ENCODE assay signal across 26 mouse cellular contexts in the genomic region with DNA sequence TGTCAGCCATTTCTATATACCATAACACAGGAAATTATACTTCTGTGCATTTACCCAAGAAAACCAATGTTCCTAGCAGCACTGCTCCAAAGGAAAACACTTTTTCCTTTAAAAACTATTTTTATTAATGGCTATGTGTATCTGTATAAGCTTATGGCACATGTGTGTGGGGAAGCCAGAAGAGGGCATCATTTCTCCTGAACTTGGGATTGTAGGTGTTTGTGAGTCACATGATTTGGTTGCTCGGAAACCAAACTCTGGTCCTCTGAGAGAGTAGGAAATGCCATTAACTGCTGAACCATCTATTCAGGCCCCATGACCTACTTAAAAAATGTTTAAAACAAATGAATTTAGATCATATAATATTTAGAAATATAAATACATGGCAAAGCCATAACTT. TPM values are rescaled to one million over a fixed set of nuclear protein-coding genes. Genes with fewer than 3 reads are reported as not detected.
A peak's percentile ranks its signal among the peaks of the same experiment; 100 is the strongest.
DNase-seq lines count a peak whose midpoint lies in the region; ATAC-seq and TF ChIP-seq lines count a peak whose summit lies in the region.
"Had no signal": no experiment of that assay in that cellular context is flagged by ENCODE, and none has a peak within 500 bp of the region (broad histone marks: within the 10 kb centered on the region; RNA-seq: fewer than 3 reads in every experiment).

No protein-coding gene starts in this region.

- 78% methylated on average over 1 of the region's 1 CpGs for WGBS in midbrain, postnatal 0 days
- 81% methylated on average over 1 of the region's 1 CpGs for WGBS in midbrain, embryonic 15.5 days
- 90% methylated on average over 1 of the region's 1 CpGs for WGBS in stomach, postnatal 0 days
- WGBS in forebrain, embryonic 10.5 days: 80% methylated on average over 1 of the region's 1 CpGs

- H3K4me1 ChIP-seq in midbrain, postnatal 0 days (ENCODE audit: insufficient read depth, low read length): no peaks in the 10 kb centered on the region
- H3K4me1 ChIP-seq in midbrain, embryonic 15.5 days: no peaks in the 10 kb centered on the region
- H3K4me1 ChIP-seq in stomach, postnatal 0 days (replicated peaks; ENCODE audit: control insufficient read depth, insufficient read depth): no peaks in the 10 kb centered on the region
- no peaks in the 10 kb centered on the region for H3K4me1 ChIP-seq in forebrain, embryonic 10.5 days
- H3K4me1 ChIP-seq: forebrain, embryonic 15.5 days; hindbrain, embryonic 15.5 days had no signal

- no peak overlapping the region for H3K4me2 ChIP-seq in midbrain, postnatal 0 days (ENCODE audit: low read depth, low read length, poor library complexity, severe bottlenecking)
- no peak overlapping the region for H3K4me2 ChIP-seq in midbrain, embryonic 15.5 days
- no peak overlapping the region for H3K4me2 ChIP-seq in stomach, postnatal 0 days (replicated peaks; ENCODE audit: low read depth)
- H3K4me2 ChIP-seq: forebrain, embryonic 15.5 days; heart, embryonic 13.5 days; hindbrain, embryonic 15.5 days had no signal

- peak; percentile 28 for TF ChIP-seq CTCF in midbrain, postnatal 0 days (IDR thresholded peaks at IDR 0.05)
- TF ChIP-seq CTCF in stomach, postnatal 0 days (IDR thresholded peaks at IDR 0.05; ENCODE audit: low read depth): 0 out of 2 replicates have a peak, but pooled peaks have one; percentile 12

- no peak for ATAC-seq in midbrain, postnatal 0 days (ENCODE audit: low FRiP score)
- no peak for ATAC-seq in midbrain, embryonic 15.5 days (replicated peaks)
- ATAC-seq in stomach, postnatal 0 days (ENCODE audit: low FRiP score, low TSS enrichment): no peak
- ATAC-seq: CD4-positive, CD25-positive, alpha-beta regulatory T cell, adult 4 months; forebrain, embryonic 15.5 days had no signal

- H3K4me3 ChIP-seq in midbrain, postnatal 0 days (ENCODE audit: low read depth, low read length): no peak overlapping the region
- no peak overlapping the region for H3K4me3 ChIP-seq in midbrain, embryonic 15.5 days
- no peak overlapping the region for H3K4me3 ChIP-seq in stomach, postnatal 0 days (ENCODE audit: low read depth, low read length)
- no peak overlapping the region for H3K4me3 ChIP-seq in forebrain, embryonic 10.5 days
- H3K4me3 ChIP-seq: forebrain, embryonic 15.5 days; heart, embryonic 13.5 days; hindbrain, embryonic 15.5 days had no signal

- peak; percentile 20 for DNase-seq in embryo, embryonic 10.5 days (ENCODE audit: low spot score)
- DNase-seq in embryo, embryonic 9.5 days (ENCODE audit: extremely low spot score): no peak
- DNase-seq in midbrain, postnatal 0 days (ENCODE audit: low spot score): peak; percentile 15
- DNase-seq in NIH3T3 (ENCODE audit: low read depth): peak; percentile 21
- no peak for DNase-seq in stomach, postnatal 0 days (ENCODE audit: low spot score)
- DNase-seq in adrenal gland, postnatal 25 days: no peak
- DNase-seq in forebrain, embryonic 10.5 days (ENCODE audit: extremely low spot score, low spot score): no peak
- DNase-seq: adrenal gland, adult 8-10 months; cerebellum, adult 11-12 months; cerebellum, adult 9-10 months; cerebellum, postnatal 25 days; gastrocnemius, postnatal 36 days; heart, adult 11 months; heart, postnatal 36 days; kidney, adult 11 months had no signal

- no peaks in the 10 kb centered on the region for H3K9me3 ChIP-seq in midbrain, postnatal 0 days (ENCODE audit: low read length)
- no peaks in the 10 kb centered on the region for H3K9me3 ChIP-seq in midbrain, embryonic 15.5 days
- no peaks in the 10 kb centered on the region for H3K9me3 ChIP-seq in stomach, postnatal 0 days (ENCODE audit: control insufficient read depth, low read length)
- H3K9me3 ChIP-seq in forebrain, embryonic 10.5 days: no peaks in the 10 kb centered on the region
- H3K9me3 ChIP-seq: forebrain, embryonic 15.5 days; heart, embryonic 13.5 days; hindbrain, embryonic 15.5 days had no signal

- TF ChIP-seq EP300 in stomach, postnatal 0 days (optimal IDR thresholded peaks at IDR 0.05): no peak

- no peaks in the 10 kb centered on the region for H3K27me3 ChIP-seq in midbrain, postnatal 0 days (ENCODE audit: insufficient read depth, low read length)
- no peaks in the 10 kb centered on the region for H3K27me3 ChIP-seq in midbrain, embryonic 15.5 days (replicated peaks)
- H3K27me3 ChIP-seq in stomach, postnatal 0 days (ENCODE audit: control insufficient read depth, insufficient read depth, low read length): no peaks in the 10 kb centered on the region
- no peaks in the 10 kb centered on the region for H3K27me3 ChIP-seq in forebrain, embryonic 10.5 days (ENCODE audit: poor library complexity, severe bottlenecking)
- H3K27me3 ChIP-seq: forebrain, embryonic 15.5 days; heart, embryonic 13.5 days; hindbrain, embryonic 15.5 days had no signal

- no peak overlapping the region for H3K27ac ChIP-seq in midbrain, postnatal 0 days (ENCODE audit: low read depth, low read length)
- H3K27ac ChIP-seq in midbrain, embryonic 15.5 days: no peak overlapping the region
- no peak overlapping the region for H3K27ac ChIP-seq in stomach, postnatal 0 days (replicated peaks)
- no peak overlapping the region for H3K27ac ChIP-seq in forebrain, embryonic 10.5 days
- H3K27ac ChIP-seq: forebrain, embryonic 15.5 days; heart, embryonic 13.5 days; hindbrain, embryonic 15.5 days had no signal

- H3K9ac ChIP-seq in midbrain, postnatal 0 days (replicated peaks; ENCODE audit: low read length, poor library complexity, severe bottlenecking): no peak overlapping the region
- H3K9ac ChIP-seq in midbrain, embryonic 15.5 days: no peak overlapping the region
- H3K9ac ChIP-seq in stomach, postnatal 0 days (ENCODE audit: low read length): no peak overlapping the region
- H3K9ac ChIP-seq: forebrain, embryonic 15.5 days; heart, embryonic 13.5 days; hindbrain, embryonic 15.5 days had no signal

- H3K36me3 ChIP-seq in midbrain, postnatal 0 days (ENCODE audit: insufficient read depth, low read length): no peaks in the 10 kb centered on the region
- no peaks in the 10 kb centered on the region for H3K36me3 ChIP-seq in midbrain, embryonic 15.5 days (replicated peaks)
- H3K36me3 ChIP-seq in stomach, postnatal 0 days (ENCODE audit: control insufficient read depth, insufficient read depth, low read length): no peaks in the 10 kb centered on the region
- no peaks in the 10 kb centered on the region for H3K36me3 ChIP-seq in forebrain, embryonic 10.5 days (replicated peaks)
- H3K36me3 ChIP-seq: forebrain, embryonic 15.5 days; heart, embryonic 13.5 days; hindbrain, embryonic 15.5 days had no signal

RNA-seq across cellular contexts. Expression of gene Sik2, which starts 18.1 kb away (rescaled TPM):
- 24.4 and 35.0 TPM in 2 replicates for total RNA-seq in midbrain, postnatal 0 days (2014; rRNA removed)
- polyA plus RNA-seq in midbrain, postnatal 0 days (2015; fragmentation: Nextera tagmentation; extraction: Ambion mirVana): 12.8 and 14.4 TPM in 2 replicates
- polyA plus RNA-seq in midbrain, embryonic 15.5 days (2015; fragmentation: Nextera tagmentation; extraction: Ambion mirVana): 17.1 and 19.8 TPM in 2 replicates
- 9.8 and 10.1 TPM in 2 replicates for polyA plus RNA-seq in stomach, postnatal 0 days (2015; fragmentation: Nextera tagmentation; extraction: Ambion mirVana)
- 61.0 and 78.5 TPM in 2 replicates for total RNA-seq in adrenal gland, postnatal 25 days (2021)
- polyA plus RNA-seq in forebrain, embryonic 10.5 days (2016; fragmentation: Nextera tagmentation; extraction: Ambion mirVana): 18.2 and 19.2 TPM in 2 replicates

RNA-seq across cellular contexts. Expression of gene Btg4, which starts 33.7 kb away (rescaled TPM):
- not detected in 2 replicates for total RNA-seq in midbrain, postnatal 0 days (2014; rRNA removed)
- polyA plus RNA-seq in midbrain, postnatal 0 days (2015; fragmentation: Nextera tagmentation; extraction: Ambion mirVana): not detected in 2 replicates
- not detected in 2 replicates for polyA plus RNA-seq in midbrain, embryonic 15.5 days (2015; fragmentation: Nextera tagmentation; extraction: Ambion mirVana)
- not detected in 2 replicates for polyA plus RNA-seq in stomach, postnatal 0 days (2015; fragmentation: Nextera tagmentation; extraction: Ambion mirVana)
- total RNA-seq in adrenal gland, postnatal 25 days (2021): not detected in 2 replicates
- not detected in 2 replicates for polyA plus RNA-seq in forebrain, embryonic 10.5 days (2016; fragmentation: Nextera tagmentation; extraction: Ambion mirVana)
- total RNA-seq: adrenal gland, adult 8-10 months; adrenal gland, postnatal 4 days; gastrocnemius, adult 8-10 months; gastrocnemius, postnatal 36 days; heart, postnatal 36 days had no signal
- polyA plus RNA-seq: brain, embryonic 14.5 days; CD4-positive, CD25-positive, alpha-beta regulatory T cell, adult 4 months; cortical plate, adult 2 months; forebrain, embryonic 15.5 days; heart, embryonic 13.5 days; heart, postnatal 0 days; hindbrain, embryonic 11.5 days; hindbrain, embryonic 15.5 days had no signal

RNA-seq across cellular contexts. Expression of gene Layn, which starts 49.9 kb away (rescaled TPM):
- total RNA-seq in midbrain, postnatal 0 days (2014; rRNA removed): 0.85 and 2.2 TPM in 2 replicates
- 1.3 and 1.8 TPM in 2 replicates for polyA plus RNA-seq in midbrain, postnatal 0 days (2015; fragmentation: Nextera tagmentation; extraction: Ambion mirVana)
- polyA plus RNA-seq in midbrain, embryonic 15.5 days (2015; fragmentation: Nextera tagmentation; extraction: Ambion mirVana): 0.92 and 1.4 TPM in 2 replicates
- 2.5 and 2.9 TPM in 2 replicates for polyA plus RNA-seq in stomach, postnatal 0 days (2015; fragmentation: Nextera tagmentation; extraction: Ambion mirVana)
- total RNA-seq in adrenal gland, postnatal 25 days (2021): 6.5 and 6.6 TPM in 2 replicates
- polyA plus RNA-seq in forebrain, embryonic 10.5 days (2016; fragmentation: Nextera tagmentation; extraction: Ambion mirVana): 1.4 and 2.0 TPM in 2 replicates
- polyA plus RNA-seq: CD4-positive, CD25-positive, alpha-beta regulatory T cell, adult 4 months had no signal

Comparison
In these comparisons a context has a peak if more than half of its experiments do, and no peak if none do; other contexts are left out.
1. DNase-seq: peak in embryo, embryonic 10.5 days (single experiment), midbrain, postnatal 0 days (single experiment) and NIH3T3 (single experiment); none in embryo, embryonic 9.5 days (single experiment), stomach, postnatal 0 days (single experiment), adrenal gland, postnatal 25 days (single experiment) and forebrain, embryonic 10.5 days (single experiment).